ENCODE assay signal across 8 mouse cellular contexts in genomic region chrX:77432001-77432565, GRCm38 (mm10).
A peak's percentile ranks its signal among the peaks of the same experiment; 100 is the strongest.
DNase-seq lines count a peak whose midpoint lies in the region; ATAC-seq and TF ChIP-seq lines count a peak whose summit lies in the region.

No protein-coding gene starts in this region.

- no peak overlapping the region for H3K4me3 ChIP-seq in heart, postnatal 0 days (ENCODE audit: low read depth, low read length)
- H3K4me3 ChIP-seq in brown adipose tissue, adult 24 weeks (ENCODE audit: insufficient read depth, low read depth, low read length): no peak overlapping the region
- H3K4me3 ChIP-seq in embryonic facial prominence, embryonic 15.5 days (replicated peaks): no peak overlapping the region
- H3K4me3 ChIP-seq in midbrain, embryonic 12.5 days: no peak overlapping the region

- H3K9me3 ChIP-seq in heart, postnatal 0 days (replicated peaks; ENCODE audit: control insufficient read depth, low read length): no peaks in the 10 kb centered on the region
- H3K9me3 ChIP-seq in embryonic facial prominence, embryonic 15.5 days (replicated peaks): no peaks in the 10 kb centered on the region
- no peaks in the 10 kb centered on the region for H3K9me3 ChIP-seq in midbrain, embryonic 12.5 days

- WGBS in heart, postnatal 0 days: 49% methylated on average over 2 of the region's 2 CpGs
- WGBS in embryonic facial prominence, embryonic 15.5 days: 75% methylated on average over 2 of the region's 2 CpGs
- 74% methylated on average over 2 of the region's 2 CpGs for WGBS in midbrain, embryonic 12.5 days

- no peaks in the 10 kb centered on the region for H3K4me1 ChIP-seq in heart, postnatal 0 days (ENCODE audit: control insufficient read depth, insufficient read depth)
- H3K4me1 ChIP-seq in brown adipose tissue, adult 24 weeks (ENCODE audit: control insufficient read depth, insufficient read depth, insufficient read length, low read length): peaks cover 2% of the 10 kb centered on the region; the same call in 1 of the 2 replicates
- no peaks in the 10 kb centered on the region for H3K4me1 ChIP-seq in embryonic facial prominence, embryonic 15.5 days
- no peaks in the 10 kb centered on the region for H3K4me1 ChIP-seq in midbrain, embryonic 12.5 days

- no peak overlapping the region for H3K9ac ChIP-seq in heart, postnatal 0 days (replicated peaks; ENCODE audit: low read depth, low read length)
- H3K9ac ChIP-seq in embryonic facial prominence, embryonic 15.5 days: no peak overlapping the region
- no peak overlapping the region for H3K9ac ChIP-seq in midbrain, embryonic 12.5 days (replicated peaks)

- no peak for TF ChIP-seq CTCF in heart, postnatal 0 days (IDR thresholded peaks at IDR 0.05; ENCODE audit: low read depth)

- intact Hi-C loops in heart, postnatal 36 days (cut with DNase I): loop anchor here (5.0 to 10.0 kb wide), 2 partner anchors 205 to 283 kb away; no protein-coding TSS in a partner anchor

- no peak for ATAC-seq in heart, postnatal 0 days (ENCODE audit: insufficient read depth, low read depth)
- ATAC-seq in embryonic facial prominence, embryonic 15.5 days (ENCODE audit: insufficient number of reproducible peaks, low FRiP score, low TSS enrichment, low read depth): no peak
- ATAC-seq in midbrain, embryonic 12.5 days (ENCODE audit: low FRiP score, low read depth): no peak

- H3K4me2 ChIP-seq in heart, postnatal 0 days (ENCODE audit: low read depth, low read length): no peak overlapping the region
- H3K4me2 ChIP-seq in embryonic facial prominence, embryonic 15.5 days (replicated peaks): no peak overlapping the region
- no peak overlapping the region for H3K4me2 ChIP-seq in midbrain, embryonic 12.5 days (replicated peaks)

- peak overlapping the region; percentile 53 for H3K27ac ChIP-seq in heart, postnatal 0 days (ENCODE audit: low read depth)
- peak overlapping the region; percentile 52 for H3K27ac ChIP-seq in brown adipose tissue, adult 24 weeks (replicated peaks; ENCODE audit: low read depth, low read length)
- 0 out of 2 replicates have a peak overlapping the region, but pooled peaks have one; percentile 28 for H3K27ac ChIP-seq in embryonic facial prominence, embryonic 15.5 days (replicated peaks)
- peak overlapping the region; percentile 10; the same call in 1 of the 2 replicates for H3K27ac ChIP-seq in midbrain, embryonic 12.5 days (replicated peaks)

- DNase-seq in heart, postnatal 0 days (ENCODE audit: low spot score): no peak
- DNase-seq in heart, postnatal 36 days: no peak
- no peak for DNase-seq in right cerebral cortex, postnatal 10 days (ENCODE audit: low spot score in 2 of 2)
- no peak for DNase-seq in lung, adult 18-20 months
- DNase-seq in adrenal gland, postnatal 14 days: no peak

- H3K36me3 ChIP-seq in heart, postnatal 0 days (replicated peaks; ENCODE audit: control insufficient read depth, insufficient read depth, low read length): no peaks in the 10 kb centered on the region
- no peaks in the 10 kb centered on the region for H3K36me3 ChIP-seq in embryonic facial prominence, embryonic 15.5 days
- no peaks in the 10 kb centered on the region for H3K36me3 ChIP-seq in midbrain, embryonic 12.5 days

- TF ChIP-seq EP300 in heart, postnatal 0 days (IDR thresholded peaks at IDR 0.05; ENCODE audit: low read depth): no peak

- no peaks in the 10 kb centered on the region for H3K27me3 ChIP-seq in heart, postnatal 0 days (ENCODE audit: control insufficient read depth, insufficient read depth, low read length)
- no peaks in the 10 kb centered on the region for H3K27me3 ChIP-seq in embryonic facial prominence, embryonic 15.5 days
- H3K27me3 ChIP-seq in midbrain, embryonic 12.5 days: no peaks in the 10 kb centered on the region
